Mouse (Mus musculus) stomach, embryonic 16.5 days (tissue): ENCODE results near the gene Zcwpw1. TPM values are rescaled to one million over a fixed set of nuclear protein-coding genes. Genes with fewer than 3 reads are reported as not detected.

Source experiments
- ATAC-seq: fragments of 200-750 bp; cut with Nextera tagmentation; 2 replicates; pipeline ENCODE4 v1.8.0; 2017; ENCODE audit warnings: moderate number of reproducible peaks, moderate TSS enrichment; ENCODE audit not compliant: insufficient read depth, low FRiP score
- H3K27ac ChIP-seq: fragments of 300-500 bp; sonication (generic); 2 replicates; pipeline ENCODE4 v1.5.1; 2014; ENCODE audit warnings: low read length
- H3K27me3 ChIP-seq: fragments of 300-500 bp; sonication (generic); 2 replicates; pipeline ENCODE4 v1.6.1; 2014; ENCODE audit warnings: low read length, control low read depth, mixed read lengths; ENCODE audit not compliant: control insufficient read depth, insufficient read depth
- H3K36me3 ChIP-seq: fragments of 300-500 bp; sonication (generic); 2 replicates; pipeline ENCODE4 v1.6.1; 2014; ENCODE audit warnings: low read length; ENCODE audit not compliant: control insufficient read depth, insufficient read depth
- H3K4me1 ChIP-seq: fragments of 300-500 bp; sonication (generic); 2 replicates; pipeline ENCODE4 v1.6.1; 2014; ENCODE audit warnings: low read length, control low read depth, mixed read lengths; ENCODE audit not compliant: control insufficient read depth, insufficient read depth
- H3K4me2 ChIP-seq: fragments of 300-500 bp; sonication (generic); 2 replicates; pipeline ENCODE4 v1.6.1; 2014; ENCODE audit warnings: low read depth, low read length, mixed read lengths
- H3K4me3 ChIP-seq: fragments of 300-500 bp; sonication (generic); replicated peaks from 2 replicates; pipeline ENCODE4 v1.5.1; 2014; ENCODE audit warnings: mild to moderate bottlenecking, low read length
- H3K9ac ChIP-seq: fragments of 300-500 bp; sonication (generic); 2 replicates; pipeline ENCODE4 v1.6.1; 2014; ENCODE audit warnings: low read length
- H3K9me3 ChIP-seq: fragments of 300-500 bp; sonication (generic); replicated peaks from 2 replicates; pipeline ENCODE4 v1.6.1; 2016; ENCODE audit warnings: low read length, control low read depth; ENCODE audit not compliant: control insufficient read depth
- WGBS: fragments of 180-500 bp; shearing (Covaris S2); extraction: QIAGEN DNeasy Blood & Tissue Kit; methylation state at CpG from one replicate; pipeline ENCODE4 v1.1.7; 2014; 5-methylcytosine and 5-hydroxymethylcytosine counted together
- polyA plus RNA-seq: library from polyadenylated mRNA; unstranded; fragments of >200 nt; fragmentation: Nextera tagmentation; extraction: Ambion mirVana; gene quantifications from 2 replicates; pipeline ENCODE4 v1.2.1, GENCODE M21; 2015

Gene Zcwpw1
- polyA plus RNA-seq, 1 experiment from 2014 or later, result 18.0 TPM

- peaks cover 20% of the 10 kb centered on the region for H3K4me1 ChIP-seq
- H3K36me3 ChIP-seq, result peaks cover 24% of the 10 kb centered on the region
- no peaks in the 10 kb centered on the region for H3K27me3 ChIP-seq
- peak within 1 kb of the TSS; percentile 88 for H3K4me3 ChIP-seq
- no peaks in the 10 kb centered on the region for H3K9me3 ChIP-seq
- H3K9ac ChIP-seq, result peak within 1 kb of the TSS; percentile 88
- WGBS, result under 1% methylated on average over 31 of the region's 31 CpGs
- peak within 1 kb of the TSS; percentile 83 for H3K27ac ChIP-seq
- ATAC-seq, result peak; percentile 95
- peak within 1 kb of the TSS; percentile 87 for H3K4me2 ChIP-seq
Observed at GRCm38 (mm10) chr5:137778635-137779034, 9.0 kb upstream of the Zcwpw1 start, which contains the start of gene Ppp1r35. Gene Ppp1r35 (plus strand): TSS chr5:137778849.

GRCm38 (mm10) chr5:137779053-137779933 is 8.3 kb upstream of the Zcwpw1 start:
- Histone ChIP-seq H3K4me1 (peaks cover 26% of the 10 kb centered on the region), H3K9me3 (no peaks in the 10 kb centered on the region), H3K27ac (peak overlapping the region; percentile 83), H3K27me3 (no peaks in the 10 kb centered on the region), H3K4me2 (peak overlapping the region; percentile 87), H3K9ac (peak overlapping the region; percentile 88), H3K4me3 (peak overlapping the region; percentile 88), H3K36me3 (peaks cover 24% of the 10 kb centered on the region)
- ATAC-seq, result peak; percentile 14; the same call in 1 of the 2 replicates
- WGBS, result under 1% methylated on average over 83 of the region's 83 CpGs

- peaks cover 31% of the 10 kb centered on the region for H3K4me1 ChIP-seq
- 91% methylated on average over 7 of the region's 7 CpGs for WGBS
- no peaks in the 10 kb centered on the region for H3K27me3 ChIP-seq
Observed at GRCm38 (mm10) chr5:137781661-137782060, 5.9 kb upstream of the Zcwpw1 start.

GRCm38 (mm10) chr5:137782776-137783522 is 4.6 kb upstream of the Zcwpw1 start:
- no peak overlapping the region for H3K27ac ChIP-seq
- peaks cover 24% of the 10 kb centered on the region for H3K36me3 ChIP-seq
- 79% methylated on average over 13 of the region's 13 CpGs for WGBS
- H3K9ac ChIP-seq, result peak overlapping the region; percentile 92
- H3K4me1 ChIP-seq, result peaks cover 30% of the 10 kb centered on the region
- no peak for ATAC-seq
- H3K9me3 ChIP-seq, result no peaks in the 10 kb centered on the region
- no peaks in the 10 kb centered on the region for H3K27me3 ChIP-seq
- peak overlapping the region; percentile 79; the same call in 1 of the 2 replicates for H3K4me3 ChIP-seq
- H3K4me2 ChIP-seq, result peak overlapping the region; percentile 90

More at GRCm38 (mm10) chr5:137781661-137782060, 5.9 kb upstream of the Zcwpw1 start:
- H3K4me3 ChIP-seq, result no peak overlapping the region
- no peak overlapping the region for H3K27ac ChIP-seq
- H3K9me3 ChIP-seq, result no peaks in the 10 kb centered on the region
- no peak overlapping the region for H3K9ac ChIP-seq
- peaks cover 24% of the 10 kb centered on the region for H3K36me3 ChIP-seq
- no peak overlapping the region for H3K4me2 ChIP-seq
- ATAC-seq, result no peak

GRCm38 (mm10) chr5:137783901-137784540 is 3.6 kb upstream of the Zcwpw1 start:
- Histone ChIP-seq H3K36me3 (peaks cover 24% of the 10 kb centered on the region), H3K9ac (peak overlapping the region; percentile 92), H3K4me1 (peaks cover 32% of the 10 kb centered on the region), H3K4me2 (peak overlapping the region; percentile 90), H3K4me3 (peak overlapping the region; percentile 79), H3K27ac (peak overlapping the region; percentile 17; the same call in 1 of the 2 replicates), H3K27me3 (no peaks in the 10 kb centered on the region), H3K9me3 (no peaks in the 10 kb centered on the region)
- no peak for ATAC-seq
- 58% methylated on average over 9 of the region's 9 CpGs for WGBS

GRCm38 (mm10) chr5:137784546-137784945 is 3.1 kb upstream of the Zcwpw1 start:
- Histone ChIP-seq H3K4me3 (peak overlapping the region; percentile 79), H3K36me3 (peaks cover 24% of the 10 kb centered on the region), H3K27ac (no peak overlapping the region), H3K4me2 (peak overlapping the region; percentile 90), H3K9me3 (no peaks in the 10 kb centered on the region), H3K27me3 (no peaks in the 10 kb centered on the region), H3K4me1 (peaks cover 31% of the 10 kb centered on the region), H3K9ac (peak overlapping the region; percentile 92)
- ATAC-seq, result no peak
- 63% methylated on average over 14 of the region's 14 CpGs for WGBS

DNA sequence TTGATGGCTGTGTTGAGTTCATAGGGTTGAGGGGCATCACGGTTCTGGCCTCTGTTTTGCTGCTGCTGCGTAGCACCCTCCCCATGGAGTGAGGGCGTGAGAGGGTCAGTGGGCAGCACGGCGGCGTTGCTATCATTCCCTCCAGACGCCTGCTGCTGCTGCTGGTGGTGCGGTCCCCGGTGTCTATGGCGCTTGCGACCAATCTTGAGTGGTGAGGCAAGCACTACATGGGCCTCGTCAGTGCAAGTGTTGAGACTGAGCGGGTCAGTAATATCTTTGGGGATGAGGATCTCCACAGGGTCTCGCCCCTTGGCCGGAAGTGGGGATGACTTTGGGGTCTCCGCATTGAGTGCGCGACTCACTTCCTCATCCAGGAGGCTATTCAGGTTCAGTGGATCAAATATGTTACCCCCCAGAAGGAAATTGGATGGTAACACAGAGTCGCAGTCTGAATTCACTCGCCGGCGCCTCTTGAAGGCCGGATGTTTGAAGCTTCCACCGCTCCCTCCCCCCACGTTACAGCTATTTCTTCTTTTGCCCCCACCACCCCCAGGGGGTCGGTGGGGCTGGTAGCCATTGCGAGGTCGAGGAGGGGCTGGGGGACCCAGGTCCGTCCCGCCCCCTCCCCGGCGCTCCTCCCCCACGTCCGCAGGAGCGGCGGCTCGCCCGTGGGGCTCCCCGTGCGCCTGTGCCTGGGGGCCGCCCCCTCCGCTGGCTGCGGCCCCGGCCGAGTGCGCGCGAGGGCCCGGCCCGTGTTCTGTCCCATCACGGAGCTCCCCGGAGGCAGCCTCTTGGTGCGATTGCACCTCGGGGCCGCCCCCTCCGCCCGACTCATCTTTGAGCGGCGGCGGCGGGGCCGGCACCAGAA is 2.2 kb upstream of the Zcwpw1 start:
- Histone ChIP-seq H3K27me3 (no peaks in the 10 kb centered on the region), H3K9me3 (no peaks in the 10 kb centered on the region), H3K36me3 (peaks cover 21% of the 10 kb centered on the region), H3K4me1 (peaks cover 23% of the 10 kb centered on the region), H3K4me2 (peak overlapping the region; percentile 90), H3K9ac (peak overlapping the region; percentile 92), H3K4me3 (peak overlapping the region; percentile 79), H3K27ac (peak overlapping the region; percentile 100)
- WGBS, result 1% methylated on average over 62 of the region's 62 CpGs
- ATAC-seq, result no peak; the same call in 1 of the 2 replicates
